In genomic region chr3:98312867-98313266, GRCm38 (mm10) we compare ENCODE assay signal across 9 mouse cellular contexts. TPM values are rescaled to one million over a fixed set of nuclear protein-coding genes. Genes with fewer than 3 reads are reported as not detected.
DNase-seq lines count a peak whose midpoint lies in the region; ATAC-seq and TF ChIP-seq lines count a peak whose summit lies in the region.
"Had no signal": no experiment of that assay in that cellular context is flagged by ENCODE, and none has a peak within 500 bp of the region (broad histone marks: within the 10 kb centered on the region; RNA-seq: fewer than 3 reads in every experiment).

No protein-coding gene starts in this region.

- H3K4me3 ChIP-seq in spleen, adult 2 months (ENCODE audit: extremely low read depth, insufficient read depth, insufficient read length): no peak overlapping the region
- H3K4me3 ChIP-seq in liver, embryonic 16.5 days (ENCODE audit: low read depth, low read length): no peak overlapping the region
- no peak overlapping the region for H3K4me3 ChIP-seq in neural tube, embryonic 14.5 days (ENCODE audit: low read depth, low read length)
- H3K4me3 ChIP-seq: limb, embryonic 15.5 days had no signal

- H3K4me2 ChIP-seq in liver, embryonic 16.5 days (ENCODE audit: low read depth, low read length): no peak overlapping the region
- no peak overlapping the region for H3K4me2 ChIP-seq in neural tube, embryonic 14.5 days (ENCODE audit: low read depth, low read length)
- H3K4me2 ChIP-seq: limb, embryonic 15.5 days had no signal

- peak in 1 of 2 experiments; percentile 39 for DNase-seq in spleen, adult 2 months (ENCODE audit: low read depth in 1 of 2, low spot score in 2 of 2)
- DNase-seq in spleen, adult 12 weeks (ENCODE audit: low spot score): no peak
- peak; percentile 36 for DNase-seq in heart, adult 8-10 months (ENCODE audit: low spot score)
- peak; percentile 63 for DNase-seq in kidney, adult 18-20 months
- peak; percentile 60 for DNase-seq in thymus, postnatal 25 days

- ATAC-seq in common myeloid progenitor, adult 5-6 weeks (replicated peaks; ENCODE audit: low read depth, poor library complexity, severe bottlenecking): peak; percentile 76
- peak; percentile 24; the same call in 1 of the 2 replicates for ATAC-seq in liver, embryonic 16.5 days (ENCODE audit: low read depth)
- peak; percentile 72; the same call in 1 of the 2 replicates for ATAC-seq in neural tube, embryonic 14.5 days (ENCODE audit: low read depth)

- H3K36me3 ChIP-seq in spleen, adult 2 months (ENCODE audit: control insufficient read depth, insufficient read depth, low read length): peaks cover 12% of the 10 kb centered on the region
- no peaks in the 10 kb centered on the region for H3K36me3 ChIP-seq in liver, embryonic 16.5 days (ENCODE audit: control insufficient read depth, insufficient read depth)
- H3K36me3 ChIP-seq in neural tube, embryonic 14.5 days (ENCODE audit: control insufficient read depth, insufficient read depth, low read length): no peaks in the 10 kb centered on the region

- 42% methylated on average over 7 of the region's 7 CpGs for WGBS in spleen, adult 2 months
- WGBS in liver, embryonic 16.5 days (ENCODE audit: insufficient replicate concordance): 28% methylated on average over 6 of the region's 7 CpGs
- WGBS in neural tube, embryonic 14.5 days: 37% methylated on average over 6 of the region's 7 CpGs

- peak; percentile 63; the same call in 1 of the 2 replicates for TF ChIP-seq CTCF in spleen, adult 2 months (IDR thresholded peaks at IDR 0.05; ENCODE audit: extremely low read depth, insufficient read depth, insufficient read length, insufficient replicate concordance)

- TF ChIP-seq POLR2A in spleen, adult 2 months (IDR thresholded peaks at IDR 0.05; ENCODE audit: low read depth, low read length): no peak

- no peaks in the 10 kb centered on the region for H3K27me3 ChIP-seq in spleen, adult 2 months (ENCODE audit: control insufficient read depth, insufficient read depth, low read length)
- no peaks in the 10 kb centered on the region for H3K27me3 ChIP-seq in liver, embryonic 16.5 days (ENCODE audit: control insufficient read depth, insufficient read depth, low read depth, low read length)
- H3K27me3 ChIP-seq in neural tube, embryonic 14.5 days (ENCODE audit: control insufficient read depth, insufficient read depth, low read length): no peaks in the 10 kb centered on the region
- H3K27me3 ChIP-seq: limb, embryonic 15.5 days had no signal

- no peaks in the 10 kb centered on the region for H3K9me3 ChIP-seq in liver, embryonic 16.5 days (replicated peaks; ENCODE audit: control insufficient read depth, low read length)
- H3K9me3 ChIP-seq in neural tube, embryonic 14.5 days (ENCODE audit: control insufficient read depth, low read length): no peaks in the 10 kb centered on the region
- H3K9me3 ChIP-seq: limb, embryonic 15.5 days had no signal

- no peak overlapping the region for H3K27ac ChIP-seq in spleen, adult 2 months (ENCODE audit: insufficient read depth, low read length)
- no peak overlapping the region for H3K27ac ChIP-seq in liver, embryonic 16.5 days (ENCODE audit: low read length)
- no peak overlapping the region for H3K27ac ChIP-seq in neural tube, embryonic 14.5 days (ENCODE audit: low read depth, low read length)
- H3K27ac ChIP-seq: limb, embryonic 15.5 days had no signal

- H3K4me1 ChIP-seq in spleen, adult 2 months (ENCODE audit: control insufficient read depth, insufficient read depth, insufficient read length): no peaks in the 10 kb centered on the region
- no peaks in the 10 kb centered on the region for H3K4me1 ChIP-seq in liver, embryonic 16.5 days (ENCODE audit: control insufficient read depth, low read depth, low read length)
- H3K4me1 ChIP-seq in neural tube, embryonic 14.5 days (ENCODE audit: control insufficient read depth, insufficient read depth, low read length): no peaks in the 10 kb centered on the region

- H3K9ac ChIP-seq in liver, embryonic 16.5 days (ENCODE audit: low read depth, low read length): no peak overlapping the region
- H3K9ac ChIP-seq in neural tube, embryonic 14.5 days (replicated peaks; ENCODE audit: low read depth, low read length): no peak overlapping the region
- H3K9ac ChIP-seq: limb, embryonic 15.5 days had no signal

RNA-seq across cellular contexts. Expression of gene Phgdh, which starts 26.9 kb away (rescaled TPM):
- 53.1 and 70.7 TPM in 2 replicates for polyA plus RNA-seq in spleen, adult 2 months (2012; rRNA removed)
- total RNA-seq in common myeloid progenitor, adult 5-6 weeks (2017): 357 and 379 TPM in 2 replicates
- total RNA-seq in heart, adult 8-10 months (2022): 1 to 10 TPM; 1.1 to 1.8 (median 1.5) TPM
- 179 and 193 TPM in 2 replicates for polyA plus RNA-seq in liver, embryonic 16.5 days (2015; fragmentation: Nextera tagmentation; extraction: Ambion mirVana)
- 163 and 176 TPM in 2 replicates for polyA plus RNA-seq in neural tube, embryonic 14.5 days (2014; fragmentation: Nextera tagmentation; extraction: Ambion mirVana)

RNA-seq across cellular contexts. Expression of gene Hmgcs2, which starts 32.6 kb away (rescaled TPM):
- 17.6 and 19.7 TPM in 2 replicates for polyA plus RNA-seq in spleen, adult 2 months (2012; rRNA removed)
- 0.05 and 0.58 TPM in 2 replicates for total RNA-seq in common myeloid progenitor, adult 5-6 weeks (2017)
- total RNA-seq in heart, adult 8-10 months (2022): 10 to 100 TPM in 1 of 4 experiments, 1 to 10 TPM in 3; 7.5 to 13.9 (median 9.0) TPM
- 293 and 366 TPM in 2 replicates for polyA plus RNA-seq in liver, embryonic 16.5 days (2015; fragmentation: Nextera tagmentation; extraction: Ambion mirVana)
- polyA plus RNA-seq in neural tube, embryonic 14.5 days (2014; fragmentation: Nextera tagmentation; extraction: Ambion mirVana): 6.5 and 17.6 TPM in 2 replicates

Comparison
In these comparisons a context has a peak if more than half of its experiments do, and no peak if none do; other contexts are left out.
1. ATAC-seq: peak in every context shown above with its lines; median percentile 76 in common myeloid progenitor, adult 5-6 weeks; 72 in neural tube, embryonic 14.5 days; 24 in liver, embryonic 16.5 days.
2. RNA of gene Hmgcs2, which starts 32.6 kb away (polyA plus RNA-seq): 293 to 366 TPM in liver, embryonic 16.5 days; 17.6 to 19.7 TPM in spleen, adult 2 months and 6.5 to 17.6 TPM in neural tube, embryonic 14.5 days; every median in the first group is over 10 times any median in the second.